Mouse (Mus musculus): ENCODE results near the gene Riok2. TPM values are rescaled to one million over a fixed set of nuclear protein-coding genes. Genes with fewer than 3 reads are reported as not detected.

Gene Riok2
- polyA plus RNA-seq, 1 experiment from 2014 or later, result 28.5 TPM

GRCm38 (mm10) chr17:17393300-17393699 lies 19.2 kb downstream of the Riok2 start:
- H3K4me3 ChIP-seq, result no peak overlapping the region
- no peak overlapping the region for H3K27ac ChIP-seq (replicated peaks)
- H3K36me3 ChIP-seq, result peaks cover 64% of the 10 kb centered on the region
- no peak for DNase-seq (ENCODE audit: low spot score)
- H3K9me3 ChIP-seq (replicated peaks), result no peaks in the 10 kb centered on the region
- H3K4me1 ChIP-seq, result peaks cover 8% of the 10 kb centered on the region; the same call in 1 of the 2 replicates
- no peaks in the 10 kb centered on the region for H3K27me3 ChIP-seq (ENCODE audit: low read depth, poor library complexity, severe bottlenecking)
- 95% methylated on average over 6 of the region's 6 CpGs for WGBS

GRCm38 (mm10) chr17:17394336-17394735 lies 20.2 kb downstream of the Riok2 start:
- 43% methylated on average over 4 of the region's 4 CpGs for WGBS
- H3K27ac ChIP-seq (replicated peaks), result no peak overlapping the region
- H3K36me3 ChIP-seq, result peaks cover 54% of the 10 kb centered on the region
- H3K4me3 ChIP-seq, result no peak overlapping the region
- H3K4me1 ChIP-seq, result peaks cover 8% of the 10 kb centered on the region; the same call in 1 of the 2 replicates
- peak; percentile 69 for DNase-seq (ENCODE audit: low spot score)
- no peaks in the 10 kb centered on the region for H3K27me3 ChIP-seq (ENCODE audit: low read depth, poor library complexity, severe bottlenecking)
- no peaks in the 10 kb centered on the region for H3K9me3 ChIP-seq (replicated peaks)

GRCm38 (mm10) chr17:17396869-17397268 lies 22.8 kb downstream of the Riok2 start:
- H3K27me3 ChIP-seq (ENCODE audit: low read depth, poor library complexity, severe bottlenecking), result no peaks in the 10 kb centered on the region
- no peak overlapping the region for H3K27ac ChIP-seq (replicated peaks)
- no peaks in the 10 kb centered on the region for H3K9me3 ChIP-seq (replicated peaks)
- peaks cover 9% of the 10 kb centered on the region; the same call in 1 of the 2 replicates for H3K4me1 ChIP-seq
- no peak for DNase-seq (ENCODE audit: low spot score)
- WGBS, result 28% methylated on average over 1 of the region's 1 CpGs
- H3K4me3 ChIP-seq, result no peak overlapping the region
- peaks cover 29% of the 10 kb centered on the region for H3K36me3 ChIP-seq

- DNase-seq (ENCODE audit: low spot score), result no peak
- no peak overlapping the region for H3K27ac ChIP-seq (replicated peaks)
- H3K9me3 ChIP-seq (replicated peaks), result no peaks in the 10 kb centered on the region
- no peak overlapping the region for H3K4me3 ChIP-seq
- H3K36me3 ChIP-seq, result peaks cover 19% of the 10 kb centered on the region
- H3K4me1 ChIP-seq, result peaks cover 24% of the 10 kb centered on the region
- H3K27me3 ChIP-seq (ENCODE audit: low read depth, poor library complexity, severe bottlenecking), result no peaks in the 10 kb centered on the region
- 74% methylated on average over 2 of the region's 2 CpGs for whole genome bisulfite sequencing
Measured at GRCm38 (mm10) chr17:17398664-17399063, 24.6 kb downstream of the Riok2 start.

GRCm38 (mm10) chr17:17402222-17403004 lies 28.3 kb downstream of the Riok2 start, which contains the start of gene Lix1:
Gene Lix1 (plus strand): TSS chr17:17402672.
- peak; percentile 82 for DNase-seq (ENCODE audit: low spot score)
- H3K4me3 ChIP-seq, result peak within 1 kb of the TSS; percentile 56
- no peaks in the 10 kb centered on the region for H3K27me3 ChIP-seq (ENCODE audit: low read depth, poor library complexity, severe bottlenecking)
- peaks cover 5% of the 10 kb centered on the region; the same call in 1 of the 2 replicates for H3K36me3 ChIP-seq
- H3K4me1 ChIP-seq, result peaks cover 51% of the 10 kb centered on the region
- peak within 1 kb of the TSS; percentile 80 for H3K27ac ChIP-seq (replicated peaks)
- no peaks in the 10 kb centered on the region for H3K9me3 ChIP-seq (replicated peaks)
- WGBS, result 28% methylated on average over 6 of the region's 6 CpGs

GRCm38 (mm10) chr17:17403038-17403437 lies 28.9 kb downstream of the Riok2 start:
- Histone ChIP-seq H3K9me3 (replicated peaks) (no peaks in the 10 kb centered on the region), H3K36me3 (peaks cover 5% of the 10 kb centered on the region; the same call in 1 of the 2 replicates), H3K27me3 (ENCODE audit: low read depth, poor library complexity, severe bottlenecking) (no peaks in the 10 kb centered on the region), H3K4me1 (peaks cover 57% of the 10 kb centered on the region), H3K27ac (replicated peaks) (peak overlapping the region; percentile 80), H3K4me3 (peak overlapping the region; percentile 56)
- no peak for DNase-seq (ENCODE audit: low spot score)
- WGBS, result 13% methylated on average over 5 of the region's 5 CpGs

GRCm38 (mm10) chr17:17403578-17404112 lies 29.5 kb downstream of the Riok2 start:
- H3K36me3 ChIP-seq, result peaks cover 5% of the 10 kb centered on the region; the same call in 1 of the 2 replicates
- no peaks in the 10 kb centered on the region for H3K9me3 ChIP-seq (replicated peaks)
- H3K4me3 ChIP-seq, result peak overlapping the region; percentile 56
- DNase-seq (ENCODE audit: low spot score), result no peak
- peak overlapping the region; percentile 80 for H3K27ac ChIP-seq (replicated peaks)
- WGBS, result 24% methylated on average over 3 of the region's 3 CpGs
- H3K27me3 ChIP-seq (ENCODE audit: low read depth, poor library complexity, severe bottlenecking), result no peaks in the 10 kb centered on the region
- peaks cover 63% of the 10 kb centered on the region for H3K4me1 ChIP-seq

GRCm38 (mm10) chr17:17404811-17405544 lies 30.9 kb downstream of the Riok2 start:
- no peaks in the 10 kb centered on the region for H3K9me3 ChIP-seq (replicated peaks)
- H3K4me1 ChIP-seq, result peaks cover 76% of the 10 kb centered on the region
- H3K27ac ChIP-seq (replicated peaks), result peak overlapping the region; percentile 80
- no peaks in the 10 kb centered on the region for H3K27me3 ChIP-seq (ENCODE audit: low read depth, poor library complexity, severe bottlenecking)
- H3K36me3 ChIP-seq, result peaks cover 5% of the 10 kb centered on the region; the same call in 1 of the 2 replicates
- 38% methylated on average over 8 of the region's 8 CpGs for WGBS
- DNase-seq (ENCODE audit: low spot score), result no peak
- H3K4me3 ChIP-seq, result peak overlapping the region; percentile 56

GRCm38 (mm10) chr17:17405606-17406005 lies 31.5 kb downstream of the Riok2 start:
- WGBS, result 60% methylated on average over 1 of the region's 1 CpGs
- no peak for DNase-seq (ENCODE audit: low spot score)
- Histone ChIP-seq H3K27ac (replicated peaks) (0 out of 2 replicates have a peak overlapping the region, but pooled peaks have one; percentile 43), H3K4me3 (peak overlapping the region; percentile 56), H3K9me3 (replicated peaks) (no peaks in the 10 kb centered on the region), H3K27me3 (ENCODE audit: low read depth, poor library complexity, severe bottlenecking) (no peaks in the 10 kb centered on the region), H3K4me1 (peaks cover 82% of the 10 kb centered on the region), H3K36me3 (peaks cover 5% of the 10 kb centered on the region; the same call in 1 of the 2 replicates)

GRCm38 (mm10) chr17:17408137-17408536 lies 34.0 kb downstream of the Riok2 start:
- Histone ChIP-seq H3K9me3 (replicated peaks) (no peaks in the 10 kb centered on the region), H3K4me1 (peaks cover 82% of the 10 kb centered on the region), H3K4me3 (no peak overlapping the region), H3K36me3 (peaks cover 10% of the 10 kb centered on the region), H3K27ac (replicated peaks) (peak overlapping the region; percentile 77), H3K27me3 (ENCODE audit: low read depth, poor library complexity, severe bottlenecking) (no peaks in the 10 kb centered on the region)
- 24% methylated on average over 6 of the region's 6 CpGs for WGBS
- DNase-seq (ENCODE audit: low spot score), result no peak

GRCm38 (mm10) chr17:17408720-17409478 lies 34.8 kb downstream of the Riok2 start:
- Histone ChIP-seq H3K27ac (replicated peaks) (peak overlapping the region; percentile 77), H3K27me3 (ENCODE audit: low read depth, poor library complexity, severe bottlenecking) (no peaks in the 10 kb centered on the region), H3K36me3 (peaks cover 15% of the 10 kb centered on the region), H3K9me3 (replicated peaks) (no peaks in the 10 kb centered on the region), H3K4me3 (peak overlapping the region; percentile 16), H3K4me1 (peaks cover 75% of the 10 kb centered on the region)
- WGBS, result 28% methylated on average over 6 of the region's 6 CpGs
- DNase-seq (ENCODE audit: low spot score), result no peak

GRCm38 (mm10) chr17:17409601-17410000 lies 35.5 kb downstream of the Riok2 start:
- Histone ChIP-seq H3K4me1 (peaks cover 69% of the 10 kb centered on the region), H3K36me3 (peaks cover 20% of the 10 kb centered on the region), H3K27me3 (ENCODE audit: low read depth, poor library complexity, severe bottlenecking) (no peaks in the 10 kb centered on the region), H3K4me3 (peak overlapping the region; percentile 27; the same call in 1 of the 2 replicates), H3K9me3 (replicated peaks) (0 out of 2 replicates have a peak, but pooled peaks cover 3% of the 10 kb centered on the region), H3K27ac (replicated peaks) (peak overlapping the region; percentile 77)
- DNase-seq (ENCODE audit: low spot score), result peak; percentile 76
- WGBS, result 9% methylated on average over 2 of the region's 2 CpGs

Measured in midbrain, embryonic 10.5 days (tissue).